Mouse (Mus musculus) left cerebral cortex, adult 2 months (tissue): ENCODE data around the gene Otud3. TPM values are rescaled to one million over a fixed set of nuclear protein-coding genes. Genes with fewer than 3 reads are reported as not detected.

Experiments used
- DNase-seq, 2 experiments: peaks; one replicate each; pipeline ENCODE4 v3.0.0; 2021 to 2022; ENCODE audit warnings: low spot score in 2 of 2, mixed read lengths in 1 of 2; ENCODE audit errors: extremely low spot score in 1 of 2
- H3K27ac ChIP-seq: fragments of 200-600 bp; 2 replicates; pipeline ENCODE4 v1.8.1; 2022
- H3K4me3 ChIP-seq: fragments of 200-600 bp; 2 replicates; pipeline ENCODE4 v1.8.1; 2022
- CTCF ChIP-seq: fragments of 200-600 bp; IDR thresholded peaks from 2 replicates; pipeline ENCODE4 v1.8.1; 2022; ENCODE audit warnings: antibody characterized with exemption, mild to moderate bottlenecking, moderate library complexity
- intact Hi-C: fragments of 180-260 bp; cut with DNase I; formaldehyde crosslinking; loops from one replicate; pipeline ENCODE4 v1.15.1; 2025
- total RNA-seq, 2 experiments: library from RNA; stranded (reverse); gene quantifications; 2 replicates each; pipeline ENCODE4 v1.2.3; 2021

The Otud3 gene
- total RNA-seq, 2 experiments from 2014 or later, result 20.3 to 20.4 TPM

GRCm38 (mm10) chr4:138865991-138866390, 47.8 kb downstream of the Otud3 start:
- Histone ChIP-seq H3K27ac (no peak overlapping the region), H3K4me3 (no peak overlapping the region)
- intact Hi-C loops, result loop anchor here (1.0 to 2.0 kb wide), 2 partner anchors 18 to 213 kb away; no protein-coding TSS in a partner anchor
- no peak for TF ChIP-seq CTCF
- no peak for DNase-seq

GRCm38 (mm10) chr4:138865092-138865491, 48.7 kb downstream of the Otud3 start:
- intact Hi-C loops, result loop anchor here (1.0 kb wide), 1 partner anchor 19 kb away; no protein-coding TSS in a partner anchor
- Histone ChIP-seq H3K27ac (no peak overlapping the region), H3K4me3 (no peak overlapping the region)
- DNase-seq, result no peak
- no peak for TF ChIP-seq CTCF

- intact Hi-C loops, result no loop called here
- no peak for TF ChIP-seq CTCF
- no peak within 1 kb of the TSS for H3K27ac ChIP-seq
Measured at GRCm38 (mm10) chr4:138863344-138863998, 50.3 kb downstream of the Otud3 start, which contains the start of gene Pla2g5. TSS of gene Pla2g5 (minus strand) at chr4:138863482.

GRCm38 (mm10) chr4:138859728-138860127, 54.0 kb downstream of the Otud3 start:
- H3K27ac ChIP-seq, result peak overlapping the region; percentile 20; the same call in 1 of the 2 replicates
- DNase-seq, result peak; percentile 67 to 79
- intact Hi-C loops, result no loop called here
- peak; percentile 55 for TF ChIP-seq CTCF
- no peak overlapping the region for H3K4me3 ChIP-seq

More at GRCm38 (mm10) chr4:138863344-138863998, 50.3 kb downstream of the Otud3 start, which contains the start of gene Pla2g5:
- no peak for DNase-seq
- H3K4me3 ChIP-seq, result no peak within 1 kb of the TSS

GRCm38 (mm10) chr4:138859245-138859644, 54.5 kb downstream of the Otud3 start:
- peak overlapping the region; percentile 36; the same call in 1 of the 2 replicates for H3K27ac ChIP-seq
- peak; percentile 30 for TF ChIP-seq CTCF
- DNase-seq, result no peak
- intact Hi-C loops, result no loop called here
- no peak overlapping the region for H3K4me3 ChIP-seq

- H3K27ac ChIP-seq, result peak overlapping the region; percentile 36
- no peak for TF ChIP-seq CTCF
- intact Hi-C loops, result no loop called here
- DNase-seq, result no peak
- no peak overlapping the region for H3K4me3 ChIP-seq
Measured at GRCm38 (mm10) chr4:138858446-138858845, 55.3 kb downstream of the Otud3 start.

- Histone ChIP-seq H3K4me3 (no peak overlapping the region), H3K27ac (no peak overlapping the region)
- no peak for DNase-seq
- no peak for TF ChIP-seq CTCF
- intact Hi-C loops, result no loop called here
Measured at GRCm38 (mm10) chr4:138857576-138857975, 56.2 kb downstream of the Otud3 start.

GRCm38 (mm10) chr4:138856491-138856890, 57.3 kb downstream of the Otud3 start:
- intact Hi-C loops, result no loop called here
- peak; percentile 90 for TF ChIP-seq CTCF
- no peak overlapping the region for H3K4me3 ChIP-seq
- peak; percentile 65 to 69 for DNase-seq
- H3K27ac ChIP-seq, result peak overlapping the region; percentile 8; the same call in 1 of the 2 replicates

- Histone ChIP-seq H3K4me3 (no peak overlapping the region), H3K27ac (peak overlapping the region; percentile 69)
- DNase-seq, result no peak
- TF ChIP-seq CTCF, result no peak
- intact Hi-C loops, result no loop called here
Measured at GRCm38 (mm10) chr4:138855092-138855632, 58.6 kb downstream of the Otud3 start.

- intact Hi-C loops, result loop anchor here (5.0 kb wide), 3 partner anchors 306 to 531 kb away; no protein-coding TSS in a partner anchor
- no peak for DNase-seq
- Histone ChIP-seq H3K4me3 (no peak overlapping the region), H3K27ac (peak overlapping the region; percentile 76)
- TF ChIP-seq CTCF, result no peak
Measured at GRCm38 (mm10) chr4:138852961-138853360, 60.8 kb downstream of the Otud3 start.

GRCm38 (mm10) chr4:138851463-138851862, 62.3 kb downstream of the Otud3 start:
- peak overlapping the region; percentile 74 for H3K27ac ChIP-seq

More at GRCm38 (mm10) chr4:138851463-138851862, 62.3 kb downstream of the Otud3 start:
- TF ChIP-seq CTCF, result peak; percentile 100
- no peak overlapping the region for H3K4me3 ChIP-seq
- DNase-seq, result peak; percentile 77 to 90
- intact Hi-C loops, result loop anchor here (1.0 to 5.0 kb wide), 7 partner anchors 49 to 529 kb away; no protein-coding TSS in a partner anchor

Other genes starting within 250 kb of the Otud3 start
- not detected for gene Pla2g2c, start 189.2 kb downstream of the Otud3 start, total RNA-seq
- 1 to 10 TPM; 1.4 to 1.5 TPM for gene Ubxn10, start 176.8 kb downstream of the Otud3 start, total RNA-seq
- gene Pla2g2f, start 156.3 kb downstream of the Otud3 start, total RNA-seq, result not detected
- gene Pla2g2d, start 138.2 kb downstream of the Otud3 start, total RNA-seq, result under 1 TPM; 0.42 to 0.97 TPM
- gene Pla2g5, start 50.5 kb downstream of the Otud3 start, total RNA-seq, result 1 to 10 TPM; 4.5 to 4.7 TPM
- not detected for gene Gm13030, start 40.0 kb downstream of the Otud3 start, total RNA-seq
- not detected for gene Pla2g2e, start 36.0 kb downstream of the Otud3 start, total RNA-seq
- not detected for gene Rnf186, start 53.2 kb upstream of the Otud3 start, total RNA-seq
- 1 to 10 TPM; 2.0 to 3.7 TPM for gene Tmco4, start 58.9 kb upstream of the Otud3 start, total RNA-seq
- 1 to 10 TPM; 5.9 to 6.9 TPM for gene Htr6, start 161.6 kb upstream of the Otud3 start, total RNA-seq
- gene Nbl1, start 179.0 kb upstream of the Otud3 start, total RNA-seq, result 10 to 100 TPM; 62.4 to 84.3 TPM
- 100 to 1,000 TPM; 197 TPM for gene Minos1, start 217.2 kb upstream of the Otud3 start, total RNA-seq